Mouse (Mus musculus) lung, postnatal 36 days (tissue): ENCODE measurements around the gene Dcps.

Experiments used
- DNase-seq: peaks from one replicate; pipeline ENCODE4 v3.0.0; 2022; ENCODE audit warnings: mixed read lengths

Dcps gene

DNA sequence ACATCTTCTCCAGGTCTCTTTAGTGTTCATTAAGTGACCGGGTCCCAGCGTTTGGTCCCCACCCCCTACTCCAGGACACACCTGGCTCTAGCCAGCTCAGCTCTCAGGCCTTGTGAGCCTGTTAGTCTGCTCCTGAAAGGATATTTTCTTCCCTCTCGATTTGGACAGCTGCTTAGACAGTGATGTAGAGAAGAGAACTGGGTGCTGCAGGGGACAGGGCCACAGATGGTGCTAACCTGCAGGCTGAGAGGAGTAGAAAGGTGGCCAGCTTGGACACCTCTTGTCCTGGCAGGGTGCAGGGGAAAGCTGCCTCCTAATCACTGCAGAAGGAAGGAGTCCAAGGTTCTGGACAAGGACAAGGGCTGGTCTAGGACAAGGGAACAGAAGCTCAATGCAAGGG is 67.8 kb downstream of the Dcps start:
- DNase-seq, result no peak

DNA sequence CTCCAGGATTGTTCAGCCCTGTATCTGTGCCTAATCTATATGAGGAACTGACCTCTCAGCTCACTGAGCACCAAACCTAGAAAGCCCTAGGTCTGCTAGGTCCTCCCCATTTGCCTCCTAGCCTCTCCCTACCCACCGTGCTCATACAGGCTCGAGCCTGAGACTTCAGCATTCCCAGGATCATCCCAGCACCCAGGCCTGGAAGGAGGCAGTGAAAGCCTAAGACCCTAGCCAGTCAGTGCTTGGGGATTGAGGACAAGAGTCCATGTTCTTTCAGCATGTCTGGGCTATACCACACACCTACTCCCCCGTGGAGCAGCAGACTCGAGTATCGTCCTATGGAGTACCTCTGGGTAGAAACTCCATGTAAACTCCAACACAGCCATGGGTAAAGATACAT is 68.5 kb downstream of the Dcps start:
- DNase-seq, result no peak

DNA sequence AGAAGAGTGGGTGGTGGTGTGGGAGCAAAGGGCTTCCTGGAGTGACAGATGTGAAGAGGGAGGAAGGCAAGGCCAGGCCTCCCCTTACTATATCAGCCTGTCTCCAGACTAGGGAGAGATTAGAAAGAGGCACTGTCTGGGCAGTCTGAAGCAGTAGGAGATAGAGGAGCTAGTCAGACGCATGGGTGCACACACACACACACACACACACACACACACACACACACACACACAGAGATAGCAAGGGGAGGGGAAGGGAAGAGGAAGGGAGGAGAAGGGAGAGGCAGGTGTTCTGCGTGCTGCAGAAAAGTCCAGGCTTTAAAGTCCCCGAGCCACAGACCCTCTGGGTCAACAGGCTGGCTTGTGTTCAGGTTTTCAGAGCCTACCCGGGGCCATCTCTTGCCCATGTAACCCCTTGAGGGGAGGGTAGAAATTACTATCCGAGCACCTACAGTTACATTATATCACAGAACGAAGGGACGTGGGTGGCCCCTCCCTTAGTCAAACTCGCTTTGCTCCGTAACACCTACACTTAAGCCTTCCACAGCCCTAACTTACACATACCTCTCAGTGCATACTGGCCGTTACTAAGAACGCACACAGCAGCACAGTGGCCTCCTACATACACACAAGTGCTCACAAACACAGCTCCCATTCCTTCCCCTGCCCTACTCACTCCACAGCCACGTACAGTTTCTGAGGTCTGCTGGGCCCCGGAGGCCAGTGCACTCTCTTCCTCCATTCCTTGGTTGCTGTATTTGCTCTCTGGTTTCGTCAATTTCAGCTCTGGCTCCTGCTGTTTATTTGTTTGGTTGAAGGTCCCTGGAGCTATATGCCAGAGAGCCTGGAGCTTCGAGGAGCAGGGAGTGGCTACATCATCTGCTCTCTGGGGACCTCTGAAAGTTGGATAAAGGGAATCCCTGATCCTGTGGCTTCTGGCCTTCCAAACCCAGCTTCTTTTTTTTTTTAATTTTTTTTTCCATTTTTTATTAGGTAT is 69.7 kb downstream of the Dcps start:
- no peak for DNase-seq

DNA sequence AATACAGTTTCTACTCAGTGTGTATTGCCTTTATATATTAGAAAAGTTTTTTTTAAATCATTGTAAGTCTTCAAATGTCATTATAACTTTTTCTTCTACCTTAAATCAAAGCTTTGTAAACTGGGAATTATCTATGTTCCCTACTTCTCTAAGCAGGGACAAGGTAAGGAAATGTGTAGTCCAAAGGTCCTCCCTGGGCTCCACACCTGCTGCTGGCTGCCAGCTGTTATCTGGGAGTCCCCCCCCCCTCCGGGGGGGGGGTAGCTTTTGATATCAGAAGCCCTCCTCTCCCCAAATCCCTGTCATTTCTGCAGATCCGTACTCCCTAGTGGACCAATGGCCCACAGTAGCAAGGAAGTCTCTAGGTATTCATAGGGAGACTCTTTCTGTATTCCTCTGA is 70.4 kb downstream of the Dcps start:
- no peak for DNase-seq

DNA sequence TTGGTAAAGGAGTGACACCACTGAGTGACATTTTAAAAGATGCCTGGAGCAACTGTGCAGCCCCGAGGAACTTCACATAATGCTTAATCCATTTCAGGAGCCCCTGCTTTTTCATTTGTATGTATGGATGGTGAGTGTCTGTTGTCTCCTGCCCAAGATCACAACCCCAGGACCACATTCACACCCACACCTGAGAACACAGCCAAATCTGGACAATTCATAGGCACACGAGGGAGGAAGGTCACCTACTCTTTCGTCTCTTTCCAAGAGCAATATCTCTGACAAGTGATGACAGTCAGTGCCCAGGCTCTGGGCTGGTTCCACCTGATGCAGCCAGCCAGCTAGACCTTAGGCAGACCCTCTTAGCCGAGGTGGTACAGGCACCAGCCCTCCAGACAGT is 71.2 kb downstream of the Dcps start:
- DNase-seq, result no peak

DNA sequence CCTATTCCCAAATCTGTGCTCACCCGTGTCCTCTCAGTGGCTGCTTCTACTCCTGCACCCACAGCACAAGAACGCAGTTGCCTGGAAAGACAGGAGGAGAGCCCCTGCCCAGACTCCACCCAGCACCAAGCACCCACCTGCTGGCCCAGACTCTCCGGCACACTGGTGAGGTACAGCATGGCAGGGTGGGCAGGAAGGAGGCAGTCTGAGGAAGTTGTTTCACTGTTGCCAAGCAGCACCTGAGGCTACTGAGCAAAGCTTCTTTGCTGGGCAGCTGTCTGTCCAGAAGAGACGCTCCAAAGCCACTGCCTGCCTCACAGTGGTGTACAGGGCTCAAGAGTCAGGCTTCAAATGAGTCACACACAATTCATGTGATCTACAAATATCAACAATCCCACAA is 77.1 kb downstream of the Dcps start:
- peak; percentile 56 for DNase-seq

DNA sequence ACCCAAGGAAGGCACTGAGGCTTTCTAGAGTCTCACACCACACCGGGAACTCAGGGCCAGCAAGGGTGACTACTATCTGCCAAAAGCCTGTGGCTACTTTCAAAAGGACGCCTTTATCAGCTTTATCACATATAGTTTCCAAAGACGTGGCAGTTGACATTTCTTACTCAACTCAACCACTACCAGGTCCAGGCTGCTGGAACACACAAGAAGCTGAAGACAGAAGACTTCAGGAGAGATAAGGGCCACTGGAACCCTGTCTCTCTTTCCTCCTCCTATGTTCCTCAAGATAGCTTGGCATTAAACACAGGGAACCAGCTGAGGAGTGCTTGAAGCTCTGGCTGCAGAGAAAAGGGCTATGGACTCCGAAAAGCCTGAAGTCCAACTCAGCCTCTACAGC is 78.0 kb downstream of the Dcps start:
- DNase-seq, result no peak

DNA sequence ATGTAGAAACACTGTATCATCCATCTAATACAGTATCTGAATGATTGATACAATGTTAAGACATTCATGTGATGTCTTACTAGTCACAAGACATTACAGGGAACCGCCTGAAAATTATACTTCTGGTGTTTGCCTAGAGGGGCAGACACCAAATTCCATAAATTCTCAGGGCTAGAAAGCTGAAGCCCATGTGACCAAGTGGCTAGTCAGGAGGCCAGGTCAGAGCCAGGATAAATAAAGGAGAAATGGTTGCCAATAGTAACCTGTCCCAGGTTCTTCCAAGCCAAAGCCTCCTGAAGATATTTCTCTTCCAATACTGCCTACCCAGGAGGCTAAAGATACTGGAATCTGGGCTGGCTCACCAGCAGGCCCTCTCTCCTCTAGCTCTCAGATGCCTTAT is 80.1 kb downstream of the Dcps start:
- DNase-seq, result peak; percentile 5

DNA sequence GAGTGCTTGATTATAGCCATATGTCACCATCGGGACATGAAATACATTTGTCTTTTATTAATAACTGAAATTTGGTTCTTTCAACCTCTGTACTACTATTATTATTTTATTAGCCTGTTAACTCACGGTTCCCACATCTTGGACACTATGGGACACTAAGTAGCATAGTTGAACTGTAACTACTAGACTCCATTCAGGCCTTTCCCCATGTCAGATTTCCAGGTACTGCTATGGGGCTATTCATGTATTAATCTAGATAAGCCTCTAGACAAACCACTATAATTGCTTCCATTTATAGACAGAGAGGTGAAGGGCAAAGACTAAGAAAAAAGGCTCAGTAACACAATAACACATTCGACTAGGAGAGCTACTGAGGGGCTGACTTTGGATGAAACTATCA is 82.5 kb downstream of the Dcps start:
- DNase-seq, result no peak

DNA sequence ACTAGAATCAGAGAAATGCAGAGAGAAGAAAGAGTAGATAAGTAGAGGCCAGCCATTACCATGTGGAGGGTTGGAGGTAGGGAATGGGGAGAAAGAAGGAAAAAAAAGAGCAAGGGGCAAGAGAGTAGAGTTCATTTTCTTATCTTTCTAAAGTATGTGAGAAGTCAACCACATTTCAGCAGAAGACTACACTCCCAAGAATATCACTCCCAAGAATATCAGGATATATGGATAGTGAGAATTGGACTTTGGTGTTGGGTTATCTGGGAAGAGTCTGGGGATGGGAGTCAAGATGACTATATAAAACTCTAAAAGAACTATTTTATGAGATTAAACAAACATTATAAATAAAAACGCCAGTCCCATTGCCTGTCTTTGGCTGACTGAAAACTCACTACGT is 83.0 kb downstream of the Dcps start:
- no peak for DNase-seq
